Mouse (Mus musculus): ENCODE measurements around the gene Cpsf2.

Cpsf2 gene

GRCm38 (mm10) chr12:102055758-102056157 is 80.0 kb downstream of the Cpsf2 start:
- in situ Hi-C loops (cut with MseI, MboI), result no loop called here

Measured in mouse trophoblast stem cell (cell line).